In the genomic region with DNA sequence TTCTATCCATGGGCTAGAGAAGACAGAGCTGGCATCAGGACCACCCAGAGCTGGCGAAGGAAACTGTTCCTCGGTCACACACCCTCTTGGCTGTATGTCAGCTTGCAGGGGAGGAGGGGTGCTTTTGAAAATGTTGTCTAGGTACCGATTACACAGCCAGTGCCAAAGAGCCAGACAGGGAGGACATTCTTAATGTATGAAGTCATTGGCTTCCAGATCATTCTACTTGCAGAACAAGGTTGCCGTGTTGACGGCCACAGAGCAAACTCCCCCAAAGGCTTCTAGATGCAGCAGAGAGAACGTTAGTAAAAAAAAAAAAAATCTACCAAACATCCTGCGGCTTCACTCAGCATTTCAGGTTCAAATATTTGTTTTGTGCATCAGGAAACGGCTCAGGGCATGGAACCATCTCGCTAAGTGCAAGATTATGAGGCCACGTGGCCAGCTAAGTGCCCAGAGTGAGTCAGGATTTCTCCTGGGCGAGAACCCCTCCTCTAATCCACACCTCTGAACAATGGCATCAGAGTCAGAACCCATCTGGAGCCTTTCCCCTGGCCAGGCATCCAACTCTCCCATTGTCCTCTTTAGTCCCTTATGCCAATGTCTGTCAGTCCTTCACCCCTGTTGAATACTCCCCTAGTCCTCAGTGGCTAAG, we compare ENCODE assay signal across 8 mouse cellular contexts.
DNase-seq lines count a peak whose midpoint lies in the region; ATAC-seq and TF ChIP-seq lines count a peak whose summit lies in the region.

No protein-coding gene starts in this region.

- no peaks in the 10 kb centered on the region for H3K9me3 ChIP-seq in forebrain, postnatal 0 days (ENCODE audit: low read length)
- H3K9me3 ChIP-seq in limb, embryonic 13.5 days, result no peaks in the 10 kb centered on the region

- H3K4me1 ChIP-seq in forebrain, postnatal 0 days (ENCODE audit: insufficient read depth), result no peaks in the 10 kb centered on the region
- H3K4me1 ChIP-seq in limb, embryonic 13.5 days, result peaks cover 42% of the 10 kb centered on the region

- intact Hi-C loops in gastrocnemius, adult 2 months (cut with DNase I), result no loop called here

- TF ChIP-seq CTCF in gastrocnemius, adult 2 months (IDR thresholded peaks at IDR 0.05), result no peak
- no peak for TF ChIP-seq CTCF in forebrain, postnatal 0 days (IDR thresholded peaks at IDR 0.05; ENCODE audit: low read depth)

- H3K27ac ChIP-seq in gastrocnemius, adult 2 months, result no peak overlapping the region
- no peak overlapping the region for H3K27ac ChIP-seq in forebrain, postnatal 0 days (ENCODE audit: low read depth, low read length)
- no peak overlapping the region for H3K27ac ChIP-seq in limb, embryonic 13.5 days

- ATAC-seq in forebrain, postnatal 0 days, result peak; percentile 29; the same call in 1 of the 2 replicates
- ATAC-seq in limb, embryonic 13.5 days (ENCODE audit: low FRiP score, low read depth), result peak; percentile 14; the same call in 1 of the 2 replicates

- 33% methylated on average over 11 of the region's 11 CpGs for WGBS in forebrain, postnatal 0 days
- WGBS in limb, embryonic 13.5 days, result 53% methylated on average over 11 of the region's 11 CpGs

- no peak overlapping the region for H3K4me2 ChIP-seq in forebrain, postnatal 0 days (ENCODE audit: low read depth)
- H3K4me2 ChIP-seq in limb, embryonic 13.5 days (replicated peaks), result no peak overlapping the region

- peak; percentile 48 for DNase-seq in gastrocnemius, adult 2 months
- DNase-seq in gastrocnemius, postnatal 10 days, result no peak
- DNase-seq in 3T3-L1 (ENCODE audit: low read depth, low spot score), result peak; percentile 79
- DNase-seq in forebrain, postnatal 0 days, result no peak
- no peak for DNase-seq in layer of hippocampus, adult 11-12 months (ENCODE audit: low spot score)
- DNase-seq in layer of hippocampus, adult 8-10 months (ENCODE audit: low spot score in 2 of 2), result no peak
- DNase-seq in frontal cortex, postnatal 14 days (ENCODE audit: low spot score in 2 of 2), result no peak

- H3K9ac ChIP-seq in forebrain, postnatal 0 days, result no peak overlapping the region
- no peak overlapping the region for H3K9ac ChIP-seq in limb, embryonic 13.5 days

- no peaks in the 10 kb centered on the region for H3K36me3 ChIP-seq in forebrain, postnatal 0 days (ENCODE audit: insufficient read depth)
- H3K36me3 ChIP-seq in limb, embryonic 13.5 days, result no peaks in the 10 kb centered on the region

- H3K27me3 ChIP-seq in forebrain, postnatal 0 days (ENCODE audit: insufficient read depth, low read length), result no peaks in the 10 kb centered on the region
- no peaks in the 10 kb centered on the region for H3K27me3 ChIP-seq in limb, embryonic 13.5 days

- H3K4me3 ChIP-seq in gastrocnemius, adult 2 months, result no peak overlapping the region
- H3K4me3 ChIP-seq in forebrain, postnatal 0 days (ENCODE audit: low read depth, low read length), result no peak overlapping the region
- no peak overlapping the region for H3K4me3 ChIP-seq in limb, embryonic 13.5 days

Comparison
In these comparisons a context has a peak if more than half of its experiments do, and no peak if none do; other contexts are left out.
1. DNase-seq: peak in gastrocnemius, adult 2 months (single experiment) and 3T3-L1 (single experiment); none in gastrocnemius, postnatal 10 days (single experiment), forebrain, postnatal 0 days (single experiment), layer of hippocampus, adult 11-12 months (single experiment), layer of hippocampus, adult 8-10 months (0 of 2) and frontal cortex, postnatal 14 days (0 of 2).